Mouse (Mus musculus) liver, embryonic 13.5 days (tissue): ENCODE data around the gene C130032M10Rik. TPM values are rescaled to one million over a fixed set of nuclear protein-coding genes. Genes with fewer than 3 reads are reported as not detected.

Experiments used
- ATAC-seq: fragments of 200-750 bp; cut with Nextera tagmentation; 2 replicates; pipeline ENCODE4 v1.8.0; 2017; ENCODE audit warnings: low read depth, mild to moderate bottlenecking, moderate number of reproducible peaks, moderate library complexity
- DNase-seq: peaks from one replicate; pipeline ENCODE4 v3.0.0; 2022
- H3K27ac ChIP-seq: fragments of 300-500 bp; sonication (generic); 2 replicates; pipeline ENCODE4 v1.5.1; 2015; ENCODE audit warnings: moderate library complexity, mild to moderate bottlenecking, inconsistent platforms
- H3K27me3 ChIP-seq: fragments of 300-500 bp; sonication (generic); 2 replicates; pipeline ENCODE4 v1.6.1; 2015; ENCODE audit warnings: mild to moderate bottlenecking, inconsistent platforms
- H3K36me3 ChIP-seq: fragments of 300-500 bp; sonication (generic); 2 replicates; pipeline ENCODE4 v1.6.1; 2015; ENCODE audit warnings: mild to moderate bottlenecking, inconsistent platforms
- H3K4me1 ChIP-seq: fragments of 300-500 bp; sonication (generic); replicated peaks from 2 replicates; pipeline ENCODE4 v1.6.1; 2015; ENCODE audit warnings: inconsistent platforms
- H3K4me2 ChIP-seq: fragments of 300-500 bp; sonication (generic); 2 replicates; pipeline ENCODE4 v1.6.1; 2015; ENCODE audit warnings: inconsistent platforms, mild to moderate bottlenecking, moderate library complexity
- H3K4me3 ChIP-seq: fragments of 300-500 bp; sonication (generic); replicated peaks from 2 replicates; pipeline ENCODE4 v1.5.1; 2015; ENCODE audit warnings: mild to moderate bottlenecking, inconsistent platforms
- H3K9ac ChIP-seq: fragments of 300-500 bp; sonication (generic); 2 replicates; pipeline ENCODE4 v1.6.1; 2015; ENCODE audit warnings: mild to moderate bottlenecking, inconsistent platforms
- H3K9me3 ChIP-seq: fragments of 300-500 bp; sonication (generic); replicated peaks from 2 replicates; pipeline ENCODE4 v1.6.1; 2016; ENCODE audit warnings: inconsistent platforms
- WGBS: fragments of 180-500 bp; shearing (Covaris S2); methylation state at CpG from one replicate; pipeline ENCODE4 v1.1.7; 2015; ENCODE audit not compliant: insufficient replicate concordance; 5-methylcytosine and 5-hydroxymethylcytosine counted together
- polyA plus RNA-seq: library from polyadenylated mRNA; unstranded; fragments of >200 nt; fragmentation: Nextera tagmentation; extraction: Ambion mirVana; gene quantifications from 2 replicates; pipeline ENCODE4 v1.2.1, GENCODE M21; 2015

Gene C130032M10Rik
- polyA plus RNA-seq, 1 experiment from 2014 or later: not detected

- peaks cover 31% of the 10 kb centered on the region for H3K4me1 ChIP-seq
- ATAC-seq (no peak), DNase-seq (no peak)
- H3K4me2 ChIP-seq: no peak overlapping the region
- no peaks in the 10 kb centered on the region for H3K36me3 ChIP-seq
- H3K27me3 ChIP-seq: no peaks in the 10 kb centered on the region
- 72% methylated on average over 9 of the region's 9 CpGs for WGBS
- H3K9ac ChIP-seq: no peak overlapping the region
- H3K27ac ChIP-seq: no peak overlapping the region
- H3K9me3 ChIP-seq: no peaks in the 10 kb centered on the region
- H3K4me3 ChIP-seq: no peak overlapping the region
Observed at GRCm38 (mm10) chr9:114534747-114535517, 19.4 kb downstream of the C130032M10Rik start.

- H3K4me2 ChIP-seq: no peak overlapping the region
- 62% methylated on average over 2 of the region's 2 CpGs for WGBS
- H3K27ac ChIP-seq: peak overlapping the region; percentile 59; the same call in 1 of the 2 replicates
- ATAC-seq: peak; percentile 59
- H3K36me3 ChIP-seq: no peaks in the 10 kb centered on the region
- no peak overlapping the region for H3K4me3 ChIP-seq
- peaks cover 44% of the 10 kb centered on the region for H3K4me1 ChIP-seq
- DNase-seq: no peak
- no peaks in the 10 kb centered on the region for H3K9me3 ChIP-seq
- no peaks in the 10 kb centered on the region for H3K27me3 ChIP-seq
- no peak overlapping the region for H3K9ac ChIP-seq
Observed at GRCm38 (mm10) chr9:114536628-114537027, 21.1 kb downstream of the C130032M10Rik start.

- H3K4me2 ChIP-seq: no peak overlapping the region
- H3K4me1 ChIP-seq: peaks cover 47% of the 10 kb centered on the region
- 76% methylated on average over 7 of the region's 7 CpGs for WGBS
- H3K9ac ChIP-seq: no peak overlapping the region
- H3K27me3 ChIP-seq: no peaks in the 10 kb centered on the region
- H3K4me3 ChIP-seq: no peak overlapping the region
- ATAC-seq: no peak
- no peak for DNase-seq
- H3K27ac ChIP-seq: no peak overlapping the region
- no peaks in the 10 kb centered on the region for H3K9me3 ChIP-seq
- H3K36me3 ChIP-seq: no peaks in the 10 kb centered on the region
Observed at GRCm38 (mm10) chr9:114538996-114539563, 23.6 kb downstream of the C130032M10Rik start.

GRCm38 (mm10) chr9:114541279-114541741 lies 25.8 kb downstream of the C130032M10Rik start:
- DNase-seq (no peak), ATAC-seq (no peak; the same call in 1 of the 2 replicates)
- Histone ChIP-seq H3K9ac (no peak overlapping the region), H3K36me3 (no peaks in the 10 kb centered on the region), H3K4me3 (no peak overlapping the region), H3K27ac (peak overlapping the region; percentile 30; the same call in 1 of the 2 replicates), H3K27me3 (no peaks in the 10 kb centered on the region), H3K9me3 (no peaks in the 10 kb centered on the region), H3K4me2 (no peak overlapping the region), H3K4me1 (peaks cover 65% of the 10 kb centered on the region)
- 14% methylated on average over 1 of the region's 1 CpGs for WGBS

- ATAC-seq: no peak
- H3K4me1 ChIP-seq: peaks cover 73% of the 10 kb centered on the region
- H3K36me3 ChIP-seq: no peaks in the 10 kb centered on the region
- H3K9me3 ChIP-seq: no peaks in the 10 kb centered on the region
- H3K4me2 ChIP-seq: no peak overlapping the region
- no peak for DNase-seq
- H3K9ac ChIP-seq: no peak overlapping the region
- no peak overlapping the region for H3K4me3 ChIP-seq
- peaks cover 5% of the 10 kb centered on the region; the same call in 1 of the 2 replicates for H3K27me3 ChIP-seq
- no peak overlapping the region for H3K27ac ChIP-seq
- 54% methylated on average over 17 of the region's 17 CpGs for WGBS
Observed at GRCm38 (mm10) chr9:114543882-114544753, 28.6 kb downstream of the C130032M10Rik start.

GRCm38 (mm10) chr9:114544754-114545393 lies 29.4 kb downstream of the C130032M10Rik start:
- Histone ChIP-seq H3K4me3 (no peak overlapping the region), H3K4me2 (no peak overlapping the region), H3K27ac (no peak overlapping the region), H3K9me3 (no peaks in the 10 kb centered on the region), H3K36me3 (no peaks in the 10 kb centered on the region), H3K9ac (no peak overlapping the region), H3K4me1 (peaks cover 80% of the 10 kb centered on the region), H3K27me3 (peaks cover 5% of the 10 kb centered on the region; the same call in 1 of the 2 replicates)
- no peak for ATAC-seq
- DNase-seq: no peak
- 50% methylated on average over 9 of the region's 9 CpGs for WGBS

- WGBS: 13% methylated on average over 12 of the region's 12 CpGs
- DNase-seq (no peak), ATAC-seq (no peak)
- Histone ChIP-seq H3K27me3 (peaks cover 5% of the 10 kb centered on the region; the same call in 1 of the 2 replicates), H3K9me3 (no peaks in the 10 kb centered on the region), H3K4me2 (no peak overlapping the region), H3K4me1 (peaks cover 70% of the 10 kb centered on the region), H3K4me3 (no peak overlapping the region), H3K36me3 (no peaks in the 10 kb centered on the region), H3K27ac (peak overlapping the region; percentile 72), H3K9ac (no peak overlapping the region)
Observed at GRCm38 (mm10) chr9:114546765-114547164, 31.3 kb downstream of the C130032M10Rik start.

GRCm38 (mm10) chr9:114547643-114548077 lies 32.2 kb downstream of the C130032M10Rik start:
- Histone ChIP-seq H3K27ac (peak overlapping the region; percentile 72), H3K9me3 (no peaks in the 10 kb centered on the region), H3K4me3 (no peak overlapping the region), H3K4me1 (peaks cover 64% of the 10 kb centered on the region), H3K27me3 (peaks cover 5% of the 10 kb centered on the region; the same call in 1 of the 2 replicates), H3K36me3 (no peaks in the 10 kb centered on the region), H3K9ac (no peak overlapping the region), H3K4me2 (peak overlapping the region; percentile 26; the same call in 1 of the 2 replicates)
- DNase-seq (no peak), ATAC-seq (peak; percentile 55)
- WGBS: 36% methylated on average over 6 of the region's 6 CpGs

- Histone ChIP-seq H3K36me3 (no peaks in the 10 kb centered on the region), H3K9me3 (no peaks in the 10 kb centered on the region), H3K4me2 (peak overlapping the region; percentile 26), H3K9ac (no peak overlapping the region), H3K4me1 (peaks cover 70% of the 10 kb centered on the region), H3K27me3 (peaks cover 5% of the 10 kb centered on the region; the same call in 1 of the 2 replicates), H3K27ac (peak overlapping the region; percentile 72), H3K4me3 (no peak overlapping the region)
- DNase-seq: no peak
- 32% methylated on average over 4 of the region's 4 CpGs for WGBS
- no peak for ATAC-seq
Observed at GRCm38 (mm10) chr9:114548496-114548895, 33.0 kb downstream of the C130032M10Rik start.

- ATAC-seq (no peak), DNase-seq (no peak)
- Histone ChIP-seq H3K4me3 (no peak overlapping the region), H3K36me3 (no peaks in the 10 kb centered on the region), H3K4me1 (peaks cover 71% of the 10 kb centered on the region), H3K9me3 (no peaks in the 10 kb centered on the region), H3K9ac (no peak overlapping the region), H3K27ac (0 out of 2 replicates have a peak overlapping the region, but pooled peaks have one; percentile 72), H3K4me2 (no peak overlapping the region), H3K27me3 (peaks cover 5% of the 10 kb centered on the region; the same call in 1 of the 2 replicates)
- 71% methylated on average over 5 of the region's 5 CpGs for WGBS
Observed at GRCm38 (mm10) chr9:114549117-114549516, 33.6 kb downstream of the C130032M10Rik start.
